Mouse (Mus musculus): ENCODE data around the gene Unc50.

The Unc50 gene

GRCm38 (mm10) chr1:37442848-37443835 is 13.2 kb downstream of the Unc50 start:
- ATAC-seq (ENCODE audit: insufficient number of reproducible peaks, low FRiP score, low TSS enrichment) = no peak

GRCm38 (mm10) chr1:37448361-37449095 is 18.6 kb downstream of the Unc50 start:
- ATAC-seq (ENCODE audit: insufficient number of reproducible peaks, low FRiP score, low TSS enrichment) = no peak

- ATAC-seq (ENCODE audit: insufficient number of reproducible peaks, low FRiP score, low TSS enrichment) = no peak
These were observed 21.3 kb downstream of the Unc50 start for GRCm38 (mm10) chr1:37451270-37451669.

- ATAC-seq (ENCODE audit: insufficient number of reproducible peaks, low FRiP score, low TSS enrichment) = no peak
These were observed 27.6 kb downstream of the Unc50 start for GRCm38 (mm10) chr1:37457546-37457945.

GRCm38 (mm10) chr1:37464878-37465452 is 35.0 kb downstream of the Unc50 start:
- no peak for ATAC-seq (ENCODE audit: insufficient number of reproducible peaks, low FRiP score, low TSS enrichment)

GRCm38 (mm10) chr1:37466322-37466995 is 36.5 kb downstream of the Unc50 start:
- no peak for ATAC-seq (ENCODE audit: insufficient number of reproducible peaks, low FRiP score, low TSS enrichment)

GRCm38 (mm10) chr1:37467806-37468205 is 37.9 kb downstream of the Unc50 start:
- no peak for ATAC-seq (ENCODE audit: insufficient number of reproducible peaks, low FRiP score, low TSS enrichment)

GRCm38 (mm10) chr1:37469007-37469406 is 39.1 kb downstream of the Unc50 start:
- ATAC-seq (ENCODE audit: insufficient number of reproducible peaks, low FRiP score, low TSS enrichment) = no peak

- ATAC-seq (ENCODE audit: insufficient number of reproducible peaks, low FRiP score, low TSS enrichment) = no peak
These were observed 41.5 kb downstream of the Unc50 start for GRCm38 (mm10) chr1:37471179-37472148.

GRCm38 (mm10) chr1:37473251-37473650 is 43.3 kb downstream of the Unc50 start:
- no peak for ATAC-seq (ENCODE audit: insufficient number of reproducible peaks, low FRiP score, low TSS enrichment)

GRCm38 (mm10) chr1:37474046-37474445 is 44.1 kb downstream of the Unc50 start:
- ATAC-seq (ENCODE audit: insufficient number of reproducible peaks, low FRiP score, low TSS enrichment) = no peak

- ATAC-seq (ENCODE audit: insufficient number of reproducible peaks, low FRiP score, low TSS enrichment) = no peak
These were observed 44.8 kb downstream of the Unc50 start for GRCm38 (mm10) chr1:37474634-37475190.

- no peak for ATAC-seq (ENCODE audit: insufficient number of reproducible peaks, low FRiP score, low TSS enrichment)
These were observed 45.4 kb downstream of the Unc50 start for GRCm38 (mm10) chr1:37475312-37475711.

GRCm38 (mm10) chr1:37477250-37477649 is 47.3 kb downstream of the Unc50 start:
- no peak for ATAC-seq (ENCODE audit: insufficient number of reproducible peaks, low FRiP score, low TSS enrichment)

GRCm38 (mm10) chr1:37477928-37478327 is 48.0 kb downstream of the Unc50 start:
- no peak for ATAC-seq (ENCODE audit: insufficient number of reproducible peaks, low FRiP score, low TSS enrichment)

GRCm38 (mm10) chr1:37478416-37478815 is 48.5 kb downstream of the Unc50 start:
- ATAC-seq (ENCODE audit: insufficient number of reproducible peaks, low FRiP score, low TSS enrichment) = no peak

- ATAC-seq (ENCODE audit: insufficient number of reproducible peaks, low FRiP score, low TSS enrichment) = no peak
These were observed 49.1 kb downstream of the Unc50 start for GRCm38 (mm10) chr1:37479074-37479473.

GRCm38 (mm10) chr1:37479759-37480158 is 49.8 kb downstream of the Unc50 start:
- ATAC-seq (ENCODE audit: insufficient number of reproducible peaks, low FRiP score, low TSS enrichment) = no peak

- ATAC-seq (ENCODE audit: insufficient number of reproducible peaks, low FRiP score, low TSS enrichment) = no peak
These were observed 50.8 kb downstream of the Unc50 start for GRCm38 (mm10) chr1:37480731-37481130.

Measured in cerebellum, adult (tissue).